Mouse (Mus musculus): ENCODE results near the gene Chuk. TPM values are rescaled to one million over a fixed set of nuclear protein-coding genes. Genes with fewer than 3 reads are reported as not detected.

Gene Chuk
- polyA plus RNA-seq, 2 experiments = 37.0 to 64.9 TPM

GRCm38 (mm10) chr19:44104393-44104792 is 2.9 kb downstream of the Chuk start:
- Histone ChIP-seq H3K4me1 (ENCODE audit: control insufficient read depth, insufficient read depth, low read length) (peaks cover 10% of the 10 kb centered on the region), H3K27me3 (ENCODE audit: control insufficient read depth, insufficient read depth, low read length) (no peaks in the 10 kb centered on the region), H3K9me3 (ENCODE audit: control insufficient read depth, low read length) (no peaks in the 10 kb centered on the region), H3K36me3 (ENCODE audit: control insufficient read depth, insufficient read depth, low read length) (peaks cover 26% of the 10 kb centered on the region), H3K9ac (ENCODE audit: low read depth, low read length, severe bottlenecking) (no peak overlapping the region), H3K27ac (replicated peaks; ENCODE audit: low read depth, low read length) (no peak overlapping the region), H3K4me3 (replicated peaks; ENCODE audit: low read length) (no peak overlapping the region), H3K4me2 (replicated peaks; ENCODE audit: low read depth, low read length, severe bottlenecking) (no peak overlapping the region)
- DNase-seq (ENCODE audit: low spot score) (no peak), ATAC-seq (ENCODE audit: low FRiP score, low read depth) (no peak)
- 88% methylated on average over 1 of the region's 1 CpGs for WGBS
- TF ChIP-seq POLR2A (IDR thresholded peaks at IDR 0.05; ENCODE audit: borderline replicate concordance, extremely low read depth, insufficient read depth, insufficient read length) = no peak

DNA sequence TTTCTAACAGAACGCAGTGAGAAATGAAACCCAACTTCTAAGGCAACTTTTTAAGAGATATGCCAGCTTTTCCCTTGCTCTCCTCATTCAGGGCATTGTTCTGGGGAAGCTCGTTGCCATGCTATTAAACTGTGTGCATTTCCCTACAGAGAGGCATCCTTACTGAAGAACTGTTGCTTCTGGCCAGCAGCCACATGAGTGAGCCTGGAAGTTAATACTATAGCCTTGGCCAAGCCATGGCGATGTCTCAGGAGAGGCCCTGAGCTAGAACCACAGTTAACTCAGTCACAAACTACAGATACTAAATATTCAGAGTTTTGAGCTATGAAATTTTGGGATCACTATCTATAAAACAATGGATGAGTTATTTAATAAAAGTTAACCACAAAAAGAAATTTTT is 4.3 kb downstream of the Chuk start:
- Histone ChIP-seq H3K36me3 (ENCODE audit: control insufficient read depth, insufficient read depth, low read length) (peaks cover 27% of the 10 kb centered on the region), H3K4me3 (replicated peaks; ENCODE audit: low read length) (no peak overlapping the region), H3K4me2 (replicated peaks; ENCODE audit: low read depth, low read length, severe bottlenecking) (no peak overlapping the region), H3K27ac (replicated peaks; ENCODE audit: low read depth, low read length) (no peak overlapping the region), H3K27me3 (ENCODE audit: control insufficient read depth, insufficient read depth, low read length) (no peaks in the 10 kb centered on the region), H3K9ac (ENCODE audit: low read depth, low read length, severe bottlenecking) (no peak overlapping the region), H3K9me3 (ENCODE audit: control insufficient read depth, low read length) (no peaks in the 10 kb centered on the region), H3K4me1 (ENCODE audit: control insufficient read depth, insufficient read depth, low read length) (peaks cover 8% of the 10 kb centered on the region)
- 89% methylated on average over 3 of the region's 3 CpGs for WGBS
- ATAC-seq (ENCODE audit: low FRiP score, low read depth) (no peak), DNase-seq (ENCODE audit: low spot score) (no peak)
- TF ChIP-seq POLR2A (IDR thresholded peaks at IDR 0.05; ENCODE audit: borderline replicate concordance, extremely low read depth, insufficient read depth, insufficient read length) = no peak

GRCm38 (mm10) chr19:44100840-44101239 is 6.4 kb downstream of the Chuk start:
- Histone ChIP-seq H3K27me3 (ENCODE audit: control insufficient read depth, insufficient read depth, low read length) (no peaks in the 10 kb centered on the region), H3K4me2 (replicated peaks; ENCODE audit: low read depth, low read length, severe bottlenecking) (no peak overlapping the region), H3K4me3 (replicated peaks; ENCODE audit: low read length) (no peak overlapping the region), H3K27ac (replicated peaks; ENCODE audit: low read depth, low read length) (no peak overlapping the region), H3K4me1 (ENCODE audit: control insufficient read depth, insufficient read depth, low read length) (no peaks in the 10 kb centered on the region), H3K9ac (ENCODE audit: low read depth, low read length, severe bottlenecking) (no peak overlapping the region), H3K9me3 (ENCODE audit: control insufficient read depth, low read length) (0 out of 2 replicates have a peak, but pooled peaks cover under 1% of the 10 kb centered on the region), H3K36me3 (ENCODE audit: control insufficient read depth, insufficient read depth, low read length) (peaks cover 46% of the 10 kb centered on the region)
- DNase-seq (ENCODE audit: low spot score) (no peak), ATAC-seq (ENCODE audit: low FRiP score, low read depth) (no peak)
- no peak for TF ChIP-seq POLR2A (IDR thresholded peaks at IDR 0.05; ENCODE audit: borderline replicate concordance, extremely low read depth, insufficient read depth, insufficient read length)

- no peak for ATAC-seq (ENCODE audit: low FRiP score, low read depth)
- no peak overlapping the region for H3K4me3 ChIP-seq (replicated peaks; ENCODE audit: low read length)
- no peaks in the 10 kb centered on the region for H3K9me3 ChIP-seq (ENCODE audit: control insufficient read depth, low read length)
- H3K9ac ChIP-seq (ENCODE audit: low read depth, low read length, severe bottlenecking) = no peak overlapping the region
- H3K36me3 ChIP-seq (ENCODE audit: control insufficient read depth, insufficient read depth, low read length) = peaks cover 61% of the 10 kb centered on the region
- no peak for DNase-seq (ENCODE audit: low spot score)
- no peak overlapping the region for H3K27ac ChIP-seq (replicated peaks; ENCODE audit: low read depth, low read length)
- 93% methylated on average over 3 of the region's 3 CpGs for WGBS
- no peaks in the 10 kb centered on the region for H3K4me1 ChIP-seq (ENCODE audit: control insufficient read depth, insufficient read depth, low read length)
- H3K4me2 ChIP-seq (replicated peaks; ENCODE audit: low read depth, low read length, severe bottlenecking) = no peak overlapping the region
- TF ChIP-seq POLR2A (IDR thresholded peaks at IDR 0.05; ENCODE audit: borderline replicate concordance, extremely low read depth, insufficient read depth, insufficient read length) = no peak
- H3K27me3 ChIP-seq (ENCODE audit: control insufficient read depth, insufficient read depth, low read length) = no peaks in the 10 kb centered on the region
Observed at GRCm38 (mm10) chr19:44086278-44086677, 21.0 kb downstream of the Chuk start.

GRCm38 (mm10) chr19:44080920-44081319 is 26.4 kb downstream of the Chuk start:
- TF ChIP-seq POLR2A (IDR thresholded peaks at IDR 0.05; ENCODE audit: borderline replicate concordance, extremely low read depth, insufficient read depth, insufficient read length) = no peak
- H3K4me1 ChIP-seq (ENCODE audit: control insufficient read depth, insufficient read depth, low read length) = no peaks in the 10 kb centered on the region
- no peak overlapping the region for H3K27ac ChIP-seq (replicated peaks; ENCODE audit: low read depth, low read length)
- H3K36me3 ChIP-seq (ENCODE audit: control insufficient read depth, insufficient read depth, low read length) = peaks cover 58% of the 10 kb centered on the region
- H3K4me2 ChIP-seq (replicated peaks; ENCODE audit: low read depth, low read length, severe bottlenecking) = no peak overlapping the region
- WGBS = 85% methylated on average over 2 of the region's 2 CpGs
- H3K9me3 ChIP-seq (ENCODE audit: control insufficient read depth, low read length) = no peaks in the 10 kb centered on the region
- ATAC-seq (ENCODE audit: low FRiP score, low read depth) (no peak), DNase-seq (ENCODE audit: low spot score) (no peak)
- H3K9ac ChIP-seq (ENCODE audit: low read depth, low read length, severe bottlenecking) = no peak overlapping the region
- H3K27me3 ChIP-seq (ENCODE audit: control insufficient read depth, insufficient read depth, low read length) = no peaks in the 10 kb centered on the region
- no peak overlapping the region for H3K4me3 ChIP-seq (replicated peaks; ENCODE audit: low read length)

DNA sequence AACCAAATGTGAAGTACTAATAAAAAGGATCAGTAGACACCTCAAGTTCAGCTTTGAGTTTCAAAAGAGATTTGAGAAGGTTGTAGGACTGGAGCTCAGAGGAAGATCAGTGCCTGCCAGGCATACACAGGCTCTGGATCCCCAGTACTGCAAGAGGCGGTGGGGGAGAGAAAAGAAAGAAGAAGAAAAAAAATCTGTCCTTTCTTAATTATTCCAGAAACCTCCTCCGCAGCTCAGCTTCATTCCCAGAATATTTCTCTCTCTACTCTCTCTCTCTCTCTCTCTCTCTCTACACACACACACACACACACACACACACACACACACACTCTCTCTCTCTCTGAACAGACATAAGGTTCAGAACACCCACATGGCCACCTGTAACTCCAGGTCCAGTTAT is 27.3 kb downstream of the Chuk start:
- H3K9me3 ChIP-seq (ENCODE audit: control insufficient read depth, low read length) = no peaks in the 10 kb centered on the region
- H3K4me3 ChIP-seq (replicated peaks; ENCODE audit: low read length) = no peak overlapping the region
- no peak overlapping the region for H3K9ac ChIP-seq (ENCODE audit: low read depth, low read length, severe bottlenecking)
- H3K27ac ChIP-seq (replicated peaks; ENCODE audit: low read depth, low read length) = no peak overlapping the region
- TF ChIP-seq POLR2A (IDR thresholded peaks at IDR 0.05; ENCODE audit: borderline replicate concordance, extremely low read depth, insufficient read depth, insufficient read length) = no peak
- H3K27me3 ChIP-seq (ENCODE audit: control insufficient read depth, insufficient read depth, low read length) = no peaks in the 10 kb centered on the region
- no peak for DNase-seq (ENCODE audit: low spot score)
- no peak for ATAC-seq (ENCODE audit: low FRiP score, low read depth)
- 97% methylated on average over 2 of the region's 2 CpGs for WGBS
- peaks cover 55% of the 10 kb centered on the region for H3K36me3 ChIP-seq (ENCODE audit: control insufficient read depth, insufficient read depth, low read length)
- no peaks in the 10 kb centered on the region for H3K4me1 ChIP-seq (ENCODE audit: control insufficient read depth, insufficient read depth, low read length)
- H3K4me2 ChIP-seq (replicated peaks; ENCODE audit: low read depth, low read length, severe bottlenecking) = no peak overlapping the region

Data from limb, embryonic 14.5 days (tissue).